Mouse (Mus musculus) cerebellum, adult 8-10 months (tissue): ENCODE measurements around the gene Tmem234.
A peak's percentile ranks its signal among the peaks of the same experiment; 100 is the strongest.

Experiments
- DNase-seq: peaks from one replicate; pipeline ENCODE4 v3.0.0; 2022

The Tmem234 gene

GRCm38 (mm10) chr4:129580347-129580746 is 20.1 kb upstream of the Tmem234 start:
- peak; percentile 42 for DNase-seq

- DNase-seq: no peak
Measured at GRCm38 (mm10) chr4:129582251-129582650, 18.2 kb upstream of the Tmem234 start.

GRCm38 (mm10) chr4:129584370-129584769 is 16.1 kb upstream of the Tmem234 start:
- no peak for DNase-seq

- DNase-seq: peak; percentile 76
Measured at GRCm38 (mm10) chr4:129584884-129585608, 15.4 kb upstream of the Tmem234 start.

- DNase-seq: no peak
Measured at GRCm38 (mm10) chr4:129585773-129586172, 14.7 kb upstream of the Tmem234 start.

- DNase-seq: no peak
Measured at GRCm38 (mm10) chr4:129586943-129587342, 13.5 kb upstream of the Tmem234 start.

- DNase-seq: no peak
Measured at GRCm38 (mm10) chr4:129588865-129589264, 11.6 kb upstream of the Tmem234 start.

GRCm38 (mm10) chr4:129608426-129609025 is 8.1 kb downstream of the Tmem234 start:
- DNase-seq: peak; percentile 78

- DNase-seq: no peak
Measured at GRCm38 (mm10) chr4:129609139-129609631, 8.7 kb downstream of the Tmem234 start.

- no peak for DNase-seq
Measured at GRCm38 (mm10) chr4:129610026-129610425, 9.6 kb downstream of the Tmem234 start.

GRCm38 (mm10) chr4:129610472-129610871 is 10.0 kb downstream of the Tmem234 start:
- no peak for DNase-seq

- no peak for DNase-seq
Measured at GRCm38 (mm10) chr4:129614093-129614492, 13.6 kb downstream of the Tmem234 start, which contains the start of gene Dcdc2b. TSS of gene Dcdc2b (minus strand) at chr4:129614257.

- DNase-seq: no peak
Measured at GRCm38 (mm10) chr4:129615801-129616290, 15.4 kb downstream of the Tmem234 start.

- no peak for DNase-seq
Measured at GRCm38 (mm10) chr4:129616631-129617030, 16.2 kb downstream of the Tmem234 start.

GRCm38 (mm10) chr4:129617121-129617641 is 16.7 kb downstream of the Tmem234 start:
- no peak for DNase-seq

- DNase-seq: no peak
Measured at GRCm38 (mm10) chr4:129618031-129618430, 17.6 kb downstream of the Tmem234 start.

GRCm38 (mm10) chr4:129618786-129619691 is 18.6 kb downstream of the Tmem234 start, which contains the start of gene Iqcc:
TSS of gene Iqcc (minus strand) at chr4:129619099.
- peak; percentile 95 for DNase-seq

GRCm38 (mm10) chr4:129620419-129621282 is 20.2 kb downstream of the Tmem234 start:
- no peak for DNase-seq

GRCm38 (mm10) chr4:129621283-129621841 is 20.9 kb downstream of the Tmem234 start:
- DNase-seq: peak; percentile 66

GRCm38 (mm10) chr4:129622120-129622802 is 21.8 kb downstream of the Tmem234 start:
- DNase-seq: peak; percentile 52
